Mouse (Mus musculus) WW6 (cell line): ENCODE measurements around the gene 3110021N24Rik.

Experiments used
- DNase-seq: peaks from one replicate; pipeline ENCODE4 v3.0.0-alpha.2; 2013; ENCODE audit warnings: low read depth, low spot score

3110021N24Rik gene

GRCm38 (mm10) chr4:108796701-108797100 lies 77.3 kb downstream of the 3110021N24Rik start:
- peak; percentile 11 for DNase-seq

- no peak for DNase-seq
Measured at GRCm38 (mm10) chr4:108798083-108798830, 78.8 kb downstream of the 3110021N24Rik start.

GRCm38 (mm10) chr4:108803535-108803934 lies 84.1 kb downstream of the 3110021N24Rik start:
- no peak for DNase-seq

GRCm38 (mm10) chr4:108811142-108811541 lies 91.7 kb downstream of the 3110021N24Rik start:
- no peak for DNase-seq

GRCm38 (mm10) chr4:108811550-108811949 lies 92.1 kb downstream of the 3110021N24Rik start:
- no peak for DNase-seq

- DNase-seq: no peak
Measured at GRCm38 (mm10) chr4:108825677-108826076, 106.2 kb downstream of the 3110021N24Rik start.

- no peak for DNase-seq
Measured at GRCm38 (mm10) chr4:108826096-108826495, 106.6 kb downstream of the 3110021N24Rik start.

- DNase-seq: no peak
Measured at GRCm38 (mm10) chr4:108826643-108827042, 107.2 kb downstream of the 3110021N24Rik start.

GRCm38 (mm10) chr4:108830698-108831097 lies 111.2 kb downstream of the 3110021N24Rik start:
- no peak for DNase-seq
